In genomic region chr11:7214761-7215160, GRCm38 (mm10) we compare ENCODE assay signal across 10 mouse cellular contexts. TPM values are rescaled to one million over a fixed set of nuclear protein-coding genes. Genes with fewer than 3 reads are reported as not detected.
A peak's percentile ranks its signal among the peaks of the same experiment; 100 is the strongest.
DNase-seq lines count a peak whose midpoint lies in the region; ATAC-seq and TF ChIP-seq lines count a peak whose summit lies in the region.
"Had no signal": no experiment of that assay in that cellular context is flagged by ENCODE, and none has a peak within 500 bp of the region (broad histone marks: within the 10 kb centered on the region; RNA-seq: fewer than 3 reads in every experiment).

No protein-coding gene starts in this region.

- H3K4me2 ChIP-seq in heart, embryonic 16.5 days (ENCODE audit: low read depth, low read length): peak overlapping the region; percentile 93
- peak overlapping the region; percentile 76; the same call in 1 of the 2 replicates for H3K4me2 ChIP-seq in lung, postnatal 0 days (replicated peaks; ENCODE audit: low read depth, low read length)

- H3K4me3 ChIP-seq in forebrain, embryonic 10.5 days: peak overlapping the region; percentile 73
- H3K4me3 ChIP-seq in heart, embryonic 16.5 days (ENCODE audit: low read length): peak overlapping the region; percentile 70; the same call in 1 of the 2 replicates
- H3K4me3 ChIP-seq in lung, postnatal 0 days (ENCODE audit: low read depth, low read length): no peak overlapping the region
- no peak overlapping the region for H3K4me3 ChIP-seq in thymus, adult 2 months (ENCODE audit: control insufficient read depth, insufficient read depth, low read length)

- TF ChIP-seq POLR2A in thymus, adult 2 months (IDR thresholded peaks at IDR 0.05; ENCODE audit: control insufficient read depth, extremely low read depth, insufficient read depth, low read length, poor library complexity): no peak

- no peak for TF ChIP-seq EP300 in lung, postnatal 0 days (IDR thresholded peaks at IDR 0.05)

- peak; percentile 79 for TF ChIP-seq CTCF in lung, postnatal 0 days (IDR thresholded peaks at IDR 0.05)
- no peak for TF ChIP-seq CTCF in thymus, adult 2 months (IDR thresholded peaks at IDR 0.05; ENCODE audit: borderline replicate concordance, control insufficient read depth, extremely low read depth, insufficient read depth, low read length, poor library complexity)

- 11% methylated on average over 14 of the region's 14 CpGs for WGBS in forebrain, embryonic 10.5 days
- WGBS in heart, embryonic 16.5 days: 5% methylated on average over 14 of the region's 14 CpGs
- 2% methylated on average over 14 of the region's 14 CpGs for WGBS in lung, postnatal 0 days
- 5% methylated on average over 14 of the region's 14 CpGs for WGBS in thymus, adult 2 months

- H3K4me1 ChIP-seq in forebrain, embryonic 10.5 days: peaks cover 42% of the 10 kb centered on the region
- peaks cover 20% of the 10 kb centered on the region for H3K4me1 ChIP-seq in heart, embryonic 16.5 days (ENCODE audit: control insufficient read depth, insufficient read depth, low read length)
- 0 out of 2 replicates have a peak, but pooled peaks cover 6% of the 10 kb centered on the region for H3K4me1 ChIP-seq in lung, postnatal 0 days (ENCODE audit: insufficient read depth, low read depth, low read length)
- no peaks in the 10 kb centered on the region for H3K4me1 ChIP-seq in thymus, adult 2 months (replicated peaks; ENCODE audit: control insufficient read depth, insufficient read depth, low read length)

- H3K9me3 ChIP-seq in forebrain, embryonic 10.5 days: no peaks in the 10 kb centered on the region
- H3K9me3 ChIP-seq in heart, embryonic 16.5 days (replicated peaks; ENCODE audit: control insufficient read depth, low read length): no peaks in the 10 kb centered on the region
- H3K9me3 ChIP-seq in lung, postnatal 0 days (ENCODE audit: low read length): no peaks in the 10 kb centered on the region

- H3K27ac ChIP-seq in forebrain, embryonic 10.5 days: no peak overlapping the region
- H3K27ac ChIP-seq in heart, embryonic 16.5 days (ENCODE audit: low read length): no peak overlapping the region
- no peak overlapping the region for H3K27ac ChIP-seq in lung, postnatal 0 days (ENCODE audit: low read length)
- H3K27ac ChIP-seq in thymus, adult 2 months (ENCODE audit: control insufficient read depth, insufficient read depth, low read length): no peak overlapping the region

- no peak for ATAC-seq in heart, embryonic 16.5 days (replicated peaks; ENCODE audit: extremely low read depth, insufficient read depth, low FRiP score)
- ATAC-seq in lung, postnatal 0 days: no peak

- peak; percentile 82 for DNase-seq in heart, adult 11 months
- no peak for DNase-seq in heart, postnatal 25 days (ENCODE audit: low spot score)
- DNase-seq in forebrain, embryonic 10.5 days (ENCODE audit: extremely low spot score, low spot score): peak; percentile 61
- DNase-seq in kidney, postnatal 36 days: peak; percentile 69 to 78
- peak; percentile 84 for DNase-seq in lung, postnatal 0 days (ENCODE audit: low spot score)
- DNase-seq in right cerebral cortex, postnatal 25 days: peak; percentile 61
- DNase-seq in thymus, adult 2 months: no peak

- H3K27me3 ChIP-seq in forebrain, embryonic 10.5 days (ENCODE audit: poor library complexity, severe bottlenecking): peaks cover 47% of the 10 kb centered on the region
- H3K27me3 ChIP-seq in heart, embryonic 16.5 days (ENCODE audit: control insufficient read depth, insufficient read depth, low read length): peaks cover 34% of the 10 kb centered on the region
- peaks cover 15% of the 10 kb centered on the region for H3K27me3 ChIP-seq in lung, postnatal 0 days (replicated peaks; ENCODE audit: insufficient read depth, low read length)
- no peaks in the 10 kb centered on the region; the same call in 1 of the 2 replicates for H3K27me3 ChIP-seq in thymus, adult 2 months (ENCODE audit: control insufficient read depth, insufficient read depth, low read length)

- no peak overlapping the region for H3K9ac ChIP-seq in heart, embryonic 16.5 days (ENCODE audit: low read length)
- no peak overlapping the region for H3K9ac ChIP-seq in lung, postnatal 0 days (replicated peaks; ENCODE audit: low read depth)

- intact Hi-C loops in heart, postnatal 25 days (cut with DNase I): loop anchor here (1.0 to 10.0 kb wide), 6 partner anchors 120 to 1310 kb away; no protein-coding TSS in a partner anchor

- H3K36me3 ChIP-seq in forebrain, embryonic 10.5 days (replicated peaks): no peaks in the 10 kb centered on the region
- no peaks in the 10 kb centered on the region for H3K36me3 ChIP-seq in heart, embryonic 16.5 days (ENCODE audit: control insufficient read depth, insufficient read depth)
- H3K36me3 ChIP-seq in lung, postnatal 0 days (ENCODE audit: insufficient read depth, low read length): no peaks in the 10 kb centered on the region
- H3K36me3 ChIP-seq in thymus, adult 2 months (ENCODE audit: control insufficient read depth, insufficient read depth, low read length): no peaks in the 10 kb centered on the region
- H3K36me3 ChIP-seq: G1E had no signal

RNA-seq across cellular contexts. Expression of gene Igfbp3, which starts 1.0 kb away (rescaled TPM):
- 10 to 100 TPM; 35.3 to 44.3 TPM for total RNA-seq in heart, postnatal 25 days (2021)
- 16.4 and 16.6 TPM in 2 replicates for polyA plus RNA-seq in forebrain, embryonic 10.5 days (2016; fragmentation: Nextera tagmentation; extraction: Ambion mirVana)
- 36.3 and 41.1 TPM in 2 replicates for polyA plus RNA-seq in heart, embryonic 16.5 days (2015; fragmentation: Nextera tagmentation; extraction: Ambion mirVana)
- polyA plus RNA-seq in lung, postnatal 0 days (2015; fragmentation: Nextera tagmentation; extraction: Ambion mirVana): 23.7 and 45.9 TPM in 2 replicates
- polyA plus RNA-seq in thymus, adult 2 months (2012; rRNA removed): 11.9 and 12.1 TPM in 2 replicates
- polyA plus RNA-seq: G1E had no signal

RNA-seq across cellular contexts. Expression of gene Igfbp1, which starts 17.2 kb away (rescaled TPM):
- total RNA-seq in heart, postnatal 25 days (2021): not detected
- polyA plus RNA-seq in forebrain, embryonic 10.5 days (2016; fragmentation: Nextera tagmentation; extraction: Ambion mirVana): 0.10 and 0.24 TPM in 2 replicates
- 0.19 and 0.45 TPM in 2 replicates for polyA plus RNA-seq in heart, embryonic 16.5 days (2015; fragmentation: Nextera tagmentation; extraction: Ambion mirVana)
- polyA plus RNA-seq in lung, postnatal 0 days (2015; fragmentation: Nextera tagmentation; extraction: Ambion mirVana): 0.23 and 0.69 TPM in 2 replicates
- 0.30 and 0.37 TPM in 2 replicates for polyA plus RNA-seq in thymus, adult 2 months (2012; rRNA removed)
- polyA plus RNA-seq: G1E had no signal

RNA-seq across cellular contexts. Expression of gene Gm11985, which starts 26.4 kb away (rescaled TPM):
- total RNA-seq in heart, postnatal 25 days (2021): not detected
- not detected in 2 replicates for polyA plus RNA-seq in forebrain, embryonic 10.5 days (2016; fragmentation: Nextera tagmentation; extraction: Ambion mirVana)
- not detected in 2 replicates for polyA plus RNA-seq in heart, embryonic 16.5 days (2015; fragmentation: Nextera tagmentation; extraction: Ambion mirVana)
- not detected in 2 replicates for polyA plus RNA-seq in lung, postnatal 0 days (2015; fragmentation: Nextera tagmentation; extraction: Ambion mirVana)
- polyA plus RNA-seq in thymus, adult 2 months (2012; rRNA removed): not detected in 2 replicates
- polyA plus RNA-seq: G1E; large intestine, adult 2 months had no signal

Comparison
In these comparisons a context has a peak if more than half of its experiments do, and no peak if none do; other contexts are left out.
1. DNase-seq: peak in heart, adult 11 months (single experiment), forebrain, embryonic 10.5 days (single experiment), kidney, postnatal 36 days (2 of 2), lung, postnatal 0 days (single experiment) and right cerebral cortex, postnatal 25 days (single experiment); none in heart, postnatal 25 days (single experiment) and thymus, adult 2 months (single experiment).
2. H3K4me3 ChIP-seq: peak in forebrain, embryonic 10.5 days (single experiment) and heart, embryonic 16.5 days (single experiment); none in lung, postnatal 0 days (single experiment) and thymus, adult 2 months (single experiment).